Mouse (Mus musculus) liver, embryonic 11.5 days (tissue): ENCODE measurements at regions not wholly inside any gene's neighbourhood (a gene's known extent, or its start where the extent isn't known, plus 50 kb on each side); places are given as distances from the start of the nearest gene placed in this dataset.

ENCODE experiments used
- ATAC-seq: fragments of 200-750 bp; cut with Nextera tagmentation; replicated peaks from 2 replicates; pipeline ENCODE4 v1.8.0; 2017; ENCODE audit warnings: moderate number of reproducible peaks, mild to moderate bottlenecking, moderate TSS enrichment, moderate library complexity; ENCODE audit not compliant: low FRiP score
- DNase-seq: peaks from one replicate; pipeline ENCODE4 v3.0.0-alpha.2; 2017; ENCODE audit warnings: low spot score
- H3K27ac ChIP-seq: fragments of 300-500 bp; sonication (generic); 2 replicates; pipeline ENCODE4 v1.5.1; 2014; ENCODE audit warnings: mild to moderate bottlenecking, low read depth, low read length, control low read depth
- H3K27me3 ChIP-seq: fragments of 300-500 bp; sonication (generic); replicated peaks from 2 replicates; pipeline ENCODE4 v1.6.1; 2014; ENCODE audit warnings: low read length, mixed read lengths; ENCODE audit not compliant: control insufficient read depth, insufficient read depth
- H3K36me3 ChIP-seq: fragments of 300-500 bp; sonication (generic); 2 replicates; pipeline ENCODE4 v1.6.1; 2014; ENCODE audit warnings: mild to moderate bottlenecking, low read length, moderate library complexity, mixed read lengths; ENCODE audit not compliant: control insufficient read depth, insufficient read depth
- H3K4me1 ChIP-seq: fragments of 300-500 bp; sonication (generic); replicated peaks from 2 replicates; pipeline ENCODE4 v1.6.1; 2014; ENCODE audit warnings: low read length, mixed read lengths; ENCODE audit not compliant: control insufficient read depth, insufficient read depth
- H3K4me2 ChIP-seq: fragments of 300-500 bp; sonication (generic); 2 replicates; pipeline ENCODE4 v1.6.1; 2014; ENCODE audit warnings: mild to moderate bottlenecking, control low read depth, moderate library complexity
- H3K4me3 ChIP-seq: fragments of 300-500 bp; sonication (generic); 2 replicates; pipeline ENCODE4 v1.5.1; 2014; ENCODE audit warnings: low read depth, low read length, control low read depth
- H3K9ac ChIP-seq: fragments of 300-500 bp; sonication (generic); 2 replicates; pipeline ENCODE4 v1.6.1; 2014; ENCODE audit warnings: low read depth, low read length, control low read depth
- H3K9me3 ChIP-seq: fragments of 300-500 bp; sonication (generic); 2 replicates; pipeline ENCODE4 v1.6.1; 2016; ENCODE audit warnings: low read length, inconsistent platforms, mixed read lengths; ENCODE audit not compliant: control insufficient read depth
- WGBS: fragments of 180-500 bp; shearing (Covaris S2); extraction: QIAGEN DNeasy Blood & Tissue Kit; methylation state at CpG from one replicate; pipeline ENCODE4 v1.1.7; 2014; 5-methylcytosine and 5-hydroxymethylcytosine counted together

DNA sequence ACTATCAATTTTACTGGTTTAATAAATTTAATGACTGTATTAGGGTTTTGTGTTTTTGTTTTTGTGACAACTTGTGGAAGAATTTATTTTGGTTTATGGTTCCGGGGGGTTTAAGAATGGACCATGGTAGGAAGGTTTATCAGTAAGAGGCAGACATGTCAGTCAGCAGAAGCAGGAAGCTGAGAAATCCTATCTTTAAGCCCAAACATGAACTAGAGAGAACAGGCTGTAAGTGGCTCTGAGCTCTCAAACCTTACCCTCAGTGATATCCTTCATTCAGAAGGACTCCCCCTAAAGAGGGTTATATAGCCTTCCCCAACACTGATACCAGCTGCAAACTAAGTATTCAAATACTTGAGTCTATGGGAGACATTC lies 170.8 kb downstream of the Btg1 start:
- WGBS: 43% methylated on average over 1 of the region's 1 CpGs
- no peak overlapping the region for H3K4me3 ChIP-seq
- no peak overlapping the region for H3K27ac ChIP-seq
- H3K9me3 ChIP-seq: no peaks in the 10 kb centered on the region
- H3K36me3 ChIP-seq: no peaks in the 10 kb centered on the region
- H3K4me1 ChIP-seq: no peaks in the 10 kb centered on the region
- DNase-seq (no peak), ATAC-seq (no peak; the same call in 1 of the 2 replicates)
- no peaks in the 10 kb centered on the region for H3K27me3 ChIP-seq
- H3K4me2 ChIP-seq: no peak overlapping the region
- no peak overlapping the region for H3K9ac ChIP-seq

DNA sequence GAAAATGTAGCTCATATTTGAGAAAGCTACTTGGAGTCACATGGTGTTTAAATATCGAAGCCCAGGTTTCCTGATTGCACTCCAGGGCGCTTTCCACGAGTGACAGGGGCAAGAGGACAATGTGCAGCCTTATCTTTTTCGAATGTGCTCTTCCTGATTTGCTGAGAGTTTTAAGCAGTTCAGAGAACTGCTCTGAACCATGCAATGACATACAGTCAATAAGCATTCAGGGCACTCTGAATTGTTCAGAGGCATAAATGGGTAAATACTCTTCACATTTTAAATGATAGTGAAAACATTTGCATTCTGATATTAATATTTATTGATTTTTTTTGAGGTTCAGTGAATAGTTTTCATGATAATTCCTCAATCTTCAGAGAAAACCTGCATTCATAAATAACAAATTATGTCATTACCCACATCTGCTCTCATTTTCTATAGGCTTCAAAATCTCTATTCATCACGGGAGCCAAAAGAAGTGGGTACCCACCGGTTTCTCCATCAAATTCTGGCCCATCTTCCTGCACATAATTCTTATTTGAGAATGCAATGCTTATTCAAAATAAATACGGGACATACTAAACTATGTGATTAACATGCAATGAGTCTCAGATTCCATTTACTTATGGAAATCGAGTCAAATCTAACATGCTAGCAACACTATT lies 171.7 kb downstream of the Btg1 start:
- Histone ChIP-seq H3K4me3 (no peak overlapping the region), H3K27me3 (no peaks in the 10 kb centered on the region), H3K9me3 (no peaks in the 10 kb centered on the region), H3K27ac (no peak overlapping the region), H3K9ac (no peak overlapping the region), H3K36me3 (no peaks in the 10 kb centered on the region), H3K4me1 (no peaks in the 10 kb centered on the region), H3K4me2 (no peak overlapping the region)
- 57% methylated on average over 8 of the region's 8 CpGs for WGBS
- DNase-seq (no peak), ATAC-seq (no peak)

DNA sequence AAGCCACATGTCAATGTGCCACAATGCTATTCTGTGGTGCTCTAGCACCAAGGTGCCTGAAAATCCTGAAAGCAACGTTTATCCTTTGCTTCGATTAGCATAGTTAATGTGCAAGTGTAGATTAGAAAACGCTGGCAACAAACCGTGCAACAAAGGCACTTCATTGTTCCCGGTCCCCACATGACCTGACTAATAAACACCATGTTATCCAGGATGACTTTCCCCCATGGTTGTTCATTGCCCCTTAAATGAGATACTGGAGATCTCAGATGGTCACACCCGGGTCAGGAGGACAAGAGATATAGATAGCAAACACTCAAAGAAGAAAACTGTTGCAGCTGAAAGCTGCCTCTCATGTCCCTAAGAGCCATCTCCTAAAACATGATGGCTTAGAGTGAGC lies 180.3 kb downstream of the Btg1 start:
- 78% methylated on average over 6 of the region's 6 CpGs for WGBS
- DNase-seq (no peak), ATAC-seq (no peak)
- no peak overlapping the region for H3K4me3 ChIP-seq
- H3K9ac ChIP-seq: no peak overlapping the region
- no peaks in the 10 kb centered on the region for H3K36me3 ChIP-seq
- H3K4me2 ChIP-seq: no peak overlapping the region
- no peak overlapping the region for H3K27ac ChIP-seq
- H3K9me3 ChIP-seq: no peaks in the 10 kb centered on the region
- H3K4me1 ChIP-seq: no peaks in the 10 kb centered on the region
- no peaks in the 10 kb centered on the region for H3K27me3 ChIP-seq

DNA sequence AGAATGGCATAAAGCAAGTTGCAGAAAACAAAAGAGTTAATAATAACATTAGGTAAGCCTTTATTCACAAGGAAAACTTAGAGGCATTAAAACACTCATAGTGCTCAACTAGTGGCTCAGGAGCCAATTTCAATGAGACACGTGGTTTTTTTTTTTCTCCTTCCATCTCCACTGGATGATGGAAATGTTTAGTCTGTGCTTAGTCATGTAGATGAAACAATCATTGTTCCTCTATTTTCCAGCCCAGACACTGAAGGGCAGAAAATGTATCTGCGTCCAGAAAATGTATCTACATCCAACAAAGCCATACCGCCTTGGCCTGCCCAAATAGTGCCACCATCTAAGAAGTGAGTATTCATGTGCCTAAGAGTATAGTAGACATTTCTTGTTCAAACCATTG lies 184.0 kb downstream of the Btg1 start:
- Histone ChIP-seq H3K4me1 (no peaks in the 10 kb centered on the region), H3K27ac (no peak overlapping the region), H3K36me3 (no peaks in the 10 kb centered on the region), H3K27me3 (no peaks in the 10 kb centered on the region), H3K4me3 (no peak overlapping the region), H3K4me2 (no peak overlapping the region), H3K9ac (no peak overlapping the region), H3K9me3 (no peaks in the 10 kb centered on the region)
- DNase-seq (no peak), ATAC-seq (no peak)
- 81% methylated on average over 3 of the region's 3 CpGs for WGBS

DNA sequence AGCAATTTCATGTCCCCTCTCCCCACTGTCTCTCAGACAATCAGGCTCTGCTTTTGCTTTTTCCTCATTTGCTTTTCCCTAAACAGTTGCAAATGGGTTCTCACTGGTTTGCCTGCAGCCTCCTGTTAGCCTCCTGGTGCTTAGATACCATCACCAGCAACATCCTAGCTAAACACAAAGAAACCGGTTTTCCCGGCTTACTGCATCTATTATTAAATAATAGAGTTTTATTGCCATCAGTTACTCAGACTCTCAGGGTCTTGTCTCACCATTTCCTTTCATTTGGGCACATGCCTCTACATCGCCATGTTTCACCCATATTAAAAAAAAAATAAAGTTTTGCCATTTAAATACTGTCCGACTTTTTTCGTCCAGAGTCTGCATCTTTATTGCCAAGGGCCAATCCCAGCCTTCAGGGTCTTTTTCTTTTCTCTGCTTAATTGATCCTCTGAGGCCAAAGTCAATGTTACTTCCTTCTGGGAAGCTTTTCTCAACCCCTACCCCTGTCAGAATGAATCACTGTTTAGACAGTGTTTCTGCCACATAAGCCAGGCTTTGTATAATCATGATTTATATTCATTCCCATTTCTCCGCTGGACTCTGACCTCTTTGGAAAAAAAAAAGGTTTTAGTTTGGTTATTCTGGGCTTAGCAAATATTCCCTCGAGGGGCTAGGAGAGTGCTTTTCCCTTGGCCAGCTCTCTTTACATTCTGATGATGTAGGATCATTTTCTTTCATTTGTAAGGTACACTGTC lies 187.4 kb downstream of the Btg1 start:
- Histone ChIP-seq H3K36me3 (no peaks in the 10 kb centered on the region), H3K27ac (no peak overlapping the region)

DNA sequence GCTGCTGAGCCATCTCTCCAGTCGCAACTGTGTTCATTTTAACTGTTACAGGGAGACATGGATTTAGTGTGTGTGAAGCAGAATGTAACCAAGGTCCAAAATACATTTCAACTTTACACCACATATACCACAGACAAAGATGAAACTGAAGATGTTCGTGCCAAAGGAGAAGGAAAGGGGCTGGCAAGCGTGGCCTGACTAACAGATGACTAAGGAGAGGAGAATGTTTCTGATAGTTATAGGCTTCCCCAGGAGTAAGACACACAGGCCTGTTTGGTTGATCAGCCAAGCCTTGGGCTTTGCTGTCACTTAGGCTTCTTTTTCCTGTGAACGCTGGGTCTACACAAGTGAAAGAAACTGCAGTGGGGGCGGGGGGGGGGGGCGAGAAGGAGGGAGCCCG lies 189.8 kb downstream of the Btg1 start:
- no peak for DNase-seq
- Histone ChIP-seq H3K27me3 (no peaks in the 10 kb centered on the region), H3K9me3 (no peaks in the 10 kb centered on the region), H3K4me2 (no peak overlapping the region), H3K4me1 (no peaks in the 10 kb centered on the region), H3K9ac (no peak overlapping the region), H3K27ac (no peak overlapping the region), H3K36me3 (no peaks in the 10 kb centered on the region), H3K4me3 (no peak overlapping the region)
- WGBS: 63% methylated on average over 6 of the region's 7 CpGs
- ATAC-seq: no peak

More for the DNA sequence above, 187.4 kb downstream of the Btg1 start:
- Histone ChIP-seq H3K4me1 (no peaks in the 10 kb centered on the region), H3K9ac (no peak overlapping the region), H3K4me3 (no peak overlapping the region), H3K9me3 (no peaks in the 10 kb centered on the region), H3K27me3 (no peaks in the 10 kb centered on the region), H3K4me2 (no peak overlapping the region)
- DNase-seq (no peak), ATAC-seq (no peak)
- 61% methylated on average over 7 of the region's 7 CpGs for WGBS

DNA sequence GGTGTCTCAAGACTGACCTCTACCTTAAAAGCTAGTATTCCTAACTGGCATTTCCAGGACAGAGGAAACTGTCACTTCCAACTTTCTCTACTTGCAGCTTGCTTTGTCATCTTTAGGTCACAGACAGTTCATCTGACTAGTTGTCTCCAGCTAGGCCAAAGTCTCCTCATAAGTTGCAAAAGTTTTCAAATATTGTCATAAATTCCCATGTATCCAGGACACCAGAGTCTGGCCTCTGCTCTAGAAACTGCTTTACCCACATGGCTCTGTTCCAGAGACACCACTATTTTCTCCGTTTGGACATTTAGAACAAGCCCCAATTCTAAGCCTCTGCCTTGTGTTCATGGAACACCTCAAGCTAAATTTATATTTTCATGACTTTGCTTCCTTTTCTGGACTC lies 205.0 kb downstream of the Btg1 start:
- Histone ChIP-seq H3K36me3 (no peaks in the 10 kb centered on the region), H3K4me1 (no peaks in the 10 kb centered on the region), H3K27me3 (no peaks in the 10 kb centered on the region), H3K4me3 (no peak overlapping the region), H3K9me3 (no peaks in the 10 kb centered on the region), H3K9ac (no peak overlapping the region), H3K4me2 (no peak overlapping the region), H3K27ac (no peak overlapping the region)
- no peak for DNase-seq
- 71% methylated on average over 1 of the region's 1 CpGs for WGBS
- no peak for ATAC-seq

DNA sequence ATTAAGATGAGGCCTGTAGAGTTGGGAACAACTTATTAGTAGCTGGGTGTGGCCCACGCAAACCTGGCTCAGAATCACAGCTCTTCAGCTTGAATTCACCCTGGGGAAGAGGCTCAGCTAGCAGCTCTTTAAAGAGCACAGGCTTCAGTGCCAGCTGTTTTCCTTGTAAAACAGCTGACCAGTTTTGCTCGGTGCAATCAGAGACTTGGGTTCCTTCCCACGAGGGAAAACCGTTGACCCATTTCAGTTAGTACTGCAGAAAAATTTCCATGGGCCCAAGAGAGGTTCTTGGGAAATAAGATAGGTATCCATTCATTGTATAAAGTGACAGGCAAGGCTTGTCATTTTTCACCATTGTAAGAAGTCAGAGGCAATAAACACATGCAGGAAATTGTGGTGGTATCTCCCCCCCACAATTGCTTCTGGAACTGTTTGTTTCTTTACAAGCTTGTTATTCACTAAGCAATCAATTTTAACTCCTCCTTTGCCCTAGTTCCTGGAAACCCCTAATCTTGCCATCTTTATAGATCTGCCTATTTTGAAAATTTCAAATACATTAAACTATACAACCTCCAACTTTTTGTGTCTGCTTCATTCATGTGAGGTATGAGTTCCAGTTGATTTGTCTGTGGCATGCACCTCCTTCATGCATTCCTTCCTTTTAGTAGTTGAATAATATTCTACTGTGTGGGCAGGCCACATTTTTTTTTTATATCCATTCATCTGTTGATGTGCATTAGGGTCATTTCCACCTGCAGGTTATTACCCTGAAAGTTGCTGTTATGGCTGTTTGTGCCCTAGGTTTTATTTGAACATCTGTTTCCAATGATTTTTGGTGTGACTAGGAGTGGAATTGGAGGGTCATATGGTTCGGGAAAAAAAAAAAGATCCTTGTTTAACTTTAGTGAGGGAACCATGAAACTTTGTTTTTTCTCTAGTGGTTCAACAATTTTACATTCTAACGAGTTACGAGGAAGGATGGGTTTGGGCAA lies 205.8 kb downstream of the Btg1 start:
- Histone ChIP-seq H3K9ac (no peak overlapping the region), H3K9me3 (no peaks in the 10 kb centered on the region), H3K36me3 (no peaks in the 10 kb centered on the region), H3K4me3 (no peak overlapping the region), H3K27me3 (no peaks in the 10 kb centered on the region), H3K4me2 (no peak overlapping the region), H3K27ac (no peak overlapping the region), H3K4me1 (no peaks in the 10 kb centered on the region)
- DNase-seq: no peak
- no peak for ATAC-seq
- WGBS: 72% methylated on average over 7 of the region's 7 CpGs
